ENCODE assay signal across 8 mouse cellular contexts in the genomic region with DNA sequence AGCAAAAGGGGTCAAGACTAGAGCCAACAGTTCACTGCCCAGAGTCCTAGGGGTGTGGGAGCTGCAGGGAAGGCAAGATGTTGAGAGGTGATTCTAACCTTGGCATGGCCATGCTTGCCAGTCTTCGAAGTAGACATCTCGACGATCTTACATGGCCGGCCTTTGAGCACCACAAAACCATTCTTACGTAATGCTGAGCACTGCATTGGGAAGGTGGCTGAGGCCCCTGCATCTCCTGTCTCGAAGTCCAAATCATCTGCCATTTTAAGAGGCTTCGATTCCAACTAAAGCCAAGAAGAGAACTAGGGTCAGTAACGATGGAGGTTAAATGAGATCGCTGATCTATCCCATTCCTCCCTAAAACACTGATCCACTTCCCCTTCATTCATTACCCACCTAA. TPM values are rescaled to one million over a fixed set of nuclear protein-coding genes. Genes with fewer than 3 reads are reported as not detected.
DNase-seq lines count a peak whose midpoint lies in the region; ATAC-seq and TF ChIP-seq lines count a peak whose summit lies in the region.

No protein-coding gene starts in this region.

- H3K27me3 ChIP-seq in heart, embryonic 13.5 days (replicated peaks) = no peaks in the 10 kb centered on the region
- H3K27me3 ChIP-seq in heart, embryonic 16.5 days (ENCODE audit: control insufficient read depth, insufficient read depth, low read length) = no peaks in the 10 kb centered on the region
- no peaks in the 10 kb centered on the region for H3K27me3 ChIP-seq in liver, embryonic 16.5 days (ENCODE audit: control insufficient read depth, insufficient read depth, low read depth, low read length)

- H3K9ac ChIP-seq in heart, embryonic 13.5 days = peak overlapping the region; percentile 99
- H3K9ac ChIP-seq in ES-E14 (ENCODE audit: insufficient read depth, low read depth, low read length, poor library complexity, severe bottlenecking) = peak overlapping the region; percentile 18; the same call in 1 of the 2 replicates
- peak overlapping the region; percentile 98 for H3K9ac ChIP-seq in heart, embryonic 16.5 days (ENCODE audit: low read length)
- H3K9ac ChIP-seq in liver, embryonic 16.5 days (ENCODE audit: low read depth, low read length) = peak overlapping the region; percentile 98

- ATAC-seq in heart, embryonic 13.5 days (ENCODE audit: extremely low read depth, insufficient number of reproducible peaks, low FRiP score, low TSS enrichment) = no peak
- ATAC-seq in heart, embryonic 16.5 days (replicated peaks; ENCODE audit: extremely low read depth, insufficient read depth, low FRiP score) = no peak
- ATAC-seq in liver, embryonic 16.5 days (ENCODE audit: low read depth) = no peak

- peak overlapping the region; percentile 91 for H3K4me3 ChIP-seq in heart, embryonic 13.5 days
- H3K4me3 ChIP-seq in ES-E14 (ENCODE audit: insufficient read depth in 1 of 2, low read depth in 1 of 2, low read length in 2 of 2, poor library complexity in 1 of 2, severe bottlenecking in 1 of 2) = peak overlapping the region; percentile 82 to 99
- H3K4me3 ChIP-seq in heart, embryonic 16.5 days (ENCODE audit: low read length) = peak overlapping the region; percentile 91
- H3K4me3 ChIP-seq in liver, embryonic 16.5 days (ENCODE audit: low read depth, low read length) = peak overlapping the region; percentile 96

- peaks cover 63% of the 10 kb centered on the region for H3K4me1 ChIP-seq in heart, embryonic 13.5 days
- H3K4me1 ChIP-seq in ES-E14 (ENCODE audit: control insufficient read depth in 2 of 2, insufficient read depth in 2 of 2, low read length in 2 of 2, poor library complexity in 1 of 2) = peaks cover 0 to 14% of the 10 kb centered on the region in 2 experiments; a peak in 1 of 4 replicates
- peaks cover 39% of the 10 kb centered on the region for H3K4me1 ChIP-seq in heart, embryonic 16.5 days (ENCODE audit: control insufficient read depth, insufficient read depth, low read length)
- H3K4me1 ChIP-seq in liver, embryonic 16.5 days (ENCODE audit: control insufficient read depth, low read depth, low read length) = peaks cover 64% of the 10 kb centered on the region

- no peaks in the 10 kb centered on the region for H3K9me3 ChIP-seq in heart, embryonic 13.5 days
- no peaks in the 10 kb centered on the region for H3K9me3 ChIP-seq in ES-E14 (ENCODE audit: control insufficient read depth, insufficient read depth, low read depth, low read length)
- H3K9me3 ChIP-seq in heart, embryonic 16.5 days (replicated peaks; ENCODE audit: control insufficient read depth, low read length) = no peaks in the 10 kb centered on the region
- no peaks in the 10 kb centered on the region for H3K9me3 ChIP-seq in liver, embryonic 16.5 days (replicated peaks; ENCODE audit: control insufficient read depth, low read length)

- peaks cover 45% of the 10 kb centered on the region for H3K36me3 ChIP-seq in heart, embryonic 13.5 days
- H3K36me3 ChIP-seq in ES-E14 (ENCODE audit: control insufficient read depth, insufficient read depth, low read length, poor library complexity, severe bottlenecking) = peaks cover 49% of the 10 kb centered on the region
- H3K36me3 ChIP-seq in heart, embryonic 16.5 days (ENCODE audit: control insufficient read depth, insufficient read depth) = peaks cover 32% of the 10 kb centered on the region
- peaks cover 38% of the 10 kb centered on the region for H3K36me3 ChIP-seq in liver, embryonic 16.5 days (ENCODE audit: control insufficient read depth, insufficient read depth)

- WGBS in heart, embryonic 13.5 days = 68% methylated on average over 9 of the region's 9 CpGs
- 77% methylated on average over 9 of the region's 9 CpGs for WGBS in heart, embryonic 16.5 days
- 39% methylated on average over 9 of the region's 9 CpGs for WGBS in liver, embryonic 16.5 days (ENCODE audit: insufficient replicate concordance)

- in situ Hi-C loops in ES-E14 (cut with MboI; ENCODE audit: low sequenced_read_pairs in 2 of 2, unreplicated experiment in 2 of 2) = no loop called here

- peak overlapping the region; percentile 97 for H3K4me2 ChIP-seq in heart, embryonic 13.5 days
- H3K4me2 ChIP-seq in heart, embryonic 16.5 days (ENCODE audit: low read depth, low read length) = peak overlapping the region; percentile 98
- peak overlapping the region; percentile 90 for H3K4me2 ChIP-seq in liver, embryonic 16.5 days (ENCODE audit: low read depth, low read length)

- DNase-seq in heart, postnatal 36 days = no peak
- no peak for DNase-seq in ES-E14 (ENCODE audit: low read depth, low spot score)
- DNase-seq in adrenal gland, postnatal 10 days = no peak
- no peak for DNase-seq in B cell, adult 2 months
- DNase-seq in frontal cortex, postnatal 36 days (ENCODE audit: low spot score in 2 of 2) = no peak

- peak overlapping the region; percentile 99 for H3K27ac ChIP-seq in heart, embryonic 13.5 days (replicated peaks)
- H3K27ac ChIP-seq in ES-E14 (ENCODE audit: insufficient read depth, low read depth, low read length, poor library complexity, severe bottlenecking) = no peak overlapping the region
- H3K27ac ChIP-seq in heart, embryonic 16.5 days (ENCODE audit: low read length) = peak overlapping the region; percentile 97
- H3K27ac ChIP-seq in liver, embryonic 16.5 days (ENCODE audit: low read length) = peak overlapping the region; percentile 99

- intact Hi-C loops in heart, postnatal 36 days (cut with DNase I) = loop anchor here (2.0 kb wide), 1 partner anchor 16 kb away; no protein-coding TSS in a partner anchor

TF ChIP-seq in ES-E14, 5 proteins besides CTCF, POLR2A, EP300 and RAD21:
- TF ChIP-seq CHD2 (IDR thresholded peaks at IDR 0.05; ENCODE audit: low read depth, low read length) (no peak), HCFC1 (IDR thresholded peaks at IDR 0.05; ENCODE audit: borderline replicate concordance, insufficient read depth, low read length) (no peak), ZNF384 (IDR thresholded peaks at IDR 0.05; ENCODE audit: low read depth, low read length) (no peak), ZC3H11A (IDR thresholded peaks at IDR 0.05; ENCODE audit: borderline replicate concordance, low read depth, low read length) (no peak), MAFK (IDR thresholded peaks at IDR 0.05; ENCODE audit: insufficient read depth, low read depth, low read length) (no peak)

RNA-seq across cellular contexts. Expression of a gene that starts 2.7 kb away (rescaled TPM):
- 1,157 and 1,215 TPM in 2 replicates for polyA plus RNA-seq in heart, embryonic 13.5 days (2015; fragmentation: Nextera tagmentation; extraction: Ambion mirVana)
- 100 to 1,000 TPM; 420 to 449 TPM for total RNA-seq in heart, postnatal 36 days (2021)
- 754 and 926 TPM in 2 replicates for total RNA-seq in ES-E14 (2012; rRNA removed)
- polyA plus RNA-seq in heart, embryonic 16.5 days (2015; fragmentation: Nextera tagmentation; extraction: Ambion mirVana) = 1,137 and 1,317 TPM in 2 replicates
- 1,065 and 1,134 TPM in 2 replicates for polyA plus RNA-seq in liver, embryonic 16.5 days (2015; fragmentation: Nextera tagmentation; extraction: Ambion mirVana)
- total RNA-seq in adrenal gland, postnatal 10 days (2021) = 100 to 1,000 TPM; 578 to 644 TPM

RNA-seq across cellular contexts. Expression of a gene that starts 5.4 kb away (rescaled TPM):
- 45.0 and 52.2 TPM in 2 replicates for polyA plus RNA-seq in heart, embryonic 13.5 days (2015; fragmentation: Nextera tagmentation; extraction: Ambion mirVana)
- 10 to 100 TPM; 28.2 to 32.1 TPM for total RNA-seq in heart, postnatal 36 days (2021)
- 14.3 and 15.5 TPM in 2 replicates for total RNA-seq in ES-E14 (2012; rRNA removed)
- 50.1 and 51.2 TPM in 2 replicates for polyA plus RNA-seq in heart, embryonic 16.5 days (2015; fragmentation: Nextera tagmentation; extraction: Ambion mirVana)
- polyA plus RNA-seq in liver, embryonic 16.5 days (2015; fragmentation: Nextera tagmentation; extraction: Ambion mirVana) = 81.1 and 83.1 TPM in 2 replicates
- total RNA-seq in adrenal gland, postnatal 10 days (2021) = 10 to 100 TPM; 42.3 to 43.1 TPM

RNA-seq across cellular contexts. Expression of a gene that starts 16.5 kb away (rescaled TPM):
- polyA plus RNA-seq in heart, embryonic 13.5 days (2015; fragmentation: Nextera tagmentation; extraction: Ambion mirVana) = 3.1 TPM in 2 replicates
- total RNA-seq in heart, postnatal 36 days (2021) = 10 to 100 TPM; 18.4 to 20.3 TPM
- total RNA-seq in ES-E14 (2012; rRNA removed) = 3.9 and 6.1 TPM in 2 replicates
- 5.3 and 7.3 TPM in 2 replicates for polyA plus RNA-seq in heart, embryonic 16.5 days (2015; fragmentation: Nextera tagmentation; extraction: Ambion mirVana)
- polyA plus RNA-seq in liver, embryonic 16.5 days (2015; fragmentation: Nextera tagmentation; extraction: Ambion mirVana) = 0.18 TPM in 1 of 2 replicates, not detected in the other
- 10 to 100 TPM; 19.6 to 44.5 TPM for total RNA-seq in adrenal gland, postnatal 10 days (2021)

RNA-seq across cellular contexts. Expression of a gene that starts 18.2 kb away (rescaled TPM):
- polyA plus RNA-seq in heart, embryonic 13.5 days (2015; fragmentation: Nextera tagmentation; extraction: Ambion mirVana) = 7.8 and 8.1 TPM in 2 replicates
- 10 to 100 TPM; 40.2 to 47.4 TPM for total RNA-seq in heart, postnatal 36 days (2021)
- total RNA-seq in ES-E14 (2012; rRNA removed) = 66.3 and 98.2 TPM in 2 replicates
- polyA plus RNA-seq in heart, embryonic 16.5 days (2015; fragmentation: Nextera tagmentation; extraction: Ambion mirVana) = 7.4 and 8.7 TPM in 2 replicates
- polyA plus RNA-seq in liver, embryonic 16.5 days (2015; fragmentation: Nextera tagmentation; extraction: Ambion mirVana) = 2.2 and 2.6 TPM in 2 replicates
- total RNA-seq in adrenal gland, postnatal 10 days (2021) = 10 to 100 TPM; 33.6 to 48.1 TPM

RNA-seq across cellular contexts. Expression of a gene that starts 18.3 kb away (rescaled TPM):
- 4.0 and 4.1 TPM in 2 replicates for polyA plus RNA-seq in heart, embryonic 13.5 days (2015; fragmentation: Nextera tagmentation; extraction: Ambion mirVana)
- total RNA-seq in heart, postnatal 36 days (2021) = under 1 TPM; 0.73 to 0.89 TPM
- total RNA-seq in ES-E14 (2012; rRNA removed) = 3.3 and 5.7 TPM in 2 replicates
- 4.1 and 4.4 TPM in 2 replicates for polyA plus RNA-seq in heart, embryonic 16.5 days (2015; fragmentation: Nextera tagmentation; extraction: Ambion mirVana)
- 0.46 and 0.76 TPM in 2 replicates for polyA plus RNA-seq in liver, embryonic 16.5 days (2015; fragmentation: Nextera tagmentation; extraction: Ambion mirVana)
- total RNA-seq in adrenal gland, postnatal 10 days (2021) = 1 to 10 TPM; 3.1 to 3.2 TPM

Comparison
In these comparisons a context has a peak if more than half of its experiments do, and no peak if none do; other contexts are left out.
1. H3K9ac ChIP-seq: peak in every context shown above with its lines; median percentile 99 in heart, embryonic 13.5 days; 98 in heart, embryonic 16.5 days; 98 in liver, embryonic 16.5 days; 18 in ES-E14.